Comparison of ENCODE assay signal across 20 mouse cellular contexts in the genomic region with DNA sequence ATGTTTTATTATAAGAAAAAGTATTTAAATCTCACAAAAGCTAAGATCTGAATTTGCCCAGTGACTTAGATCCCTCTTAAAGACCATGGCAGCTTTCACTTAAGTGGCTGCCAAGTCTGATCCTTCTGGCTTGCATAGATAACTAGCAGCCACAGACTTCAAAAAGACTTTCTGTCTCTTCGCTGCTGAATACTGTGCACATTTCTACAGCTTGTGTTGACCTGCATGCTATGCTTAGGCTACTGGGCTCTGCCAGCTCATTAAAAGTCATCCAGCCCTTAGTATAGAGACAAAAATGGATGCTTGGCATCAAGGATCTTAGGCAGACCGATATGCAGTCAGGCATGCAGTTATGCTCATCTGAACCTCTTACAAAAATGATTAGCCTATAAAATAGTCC.
DNase-seq lines count a peak whose midpoint lies in the region; ATAC-seq lines count a peak whose summit lies in the region.
"Had no signal": no experiment of that assay in that cellular context is flagged by ENCODE, and none has a peak within 500 bp of the region (broad histone marks: within the 10 kb centered on the region; RNA-seq: fewer than 3 reads in every experiment).

No protein-coding gene starts in this region.

- H3K9ac ChIP-seq in forebrain, embryonic 15.5 days (replicated peaks), result no peak overlapping the region
- no peak overlapping the region for H3K9ac ChIP-seq in forebrain, embryonic 11.5 days (ENCODE audit: low read length)
- no peak overlapping the region for H3K9ac ChIP-seq in heart, embryonic 13.5 days
- H3K9ac ChIP-seq: embryonic facial prominence, embryonic 12.5 days; forebrain, embryonic 13.5 days; hindbrain, embryonic 15.5 days had no signal

- 0 out of 2 replicates have a peak, but pooled peaks cover 3% of the 10 kb centered on the region for H3K4me1 ChIP-seq in forebrain, embryonic 15.5 days
- no peaks in the 10 kb centered on the region for H3K4me1 ChIP-seq in forebrain, embryonic 11.5 days (replicated peaks; ENCODE audit: control insufficient read depth, insufficient read depth, low read length)
- no peaks in the 10 kb centered on the region for H3K4me1 ChIP-seq in heart, embryonic 13.5 days
- H3K4me1 ChIP-seq: embryonic facial prominence, embryonic 12.5 days; forebrain, embryonic 13.5 days; hindbrain, embryonic 15.5 days had no signal

- H3K4me2 ChIP-seq in forebrain, embryonic 15.5 days (replicated peaks), result no peak overlapping the region
- H3K4me2 ChIP-seq in forebrain, embryonic 11.5 days (ENCODE audit: low read depth, low read length, severe bottlenecking), result no peak overlapping the region
- H3K4me2 ChIP-seq in heart, embryonic 13.5 days, result no peak overlapping the region
- H3K4me2 ChIP-seq: embryonic facial prominence, embryonic 12.5 days; forebrain, embryonic 13.5 days; hindbrain, embryonic 15.5 days had no signal

- no peak overlapping the region for H3K27ac ChIP-seq in forebrain, embryonic 15.5 days (replicated peaks)
- H3K27ac ChIP-seq in forebrain, embryonic 11.5 days (ENCODE audit: low read depth, low read length), result no peak overlapping the region
- H3K27ac ChIP-seq in heart, embryonic 13.5 days (replicated peaks), result peak overlapping the region; percentile 17; the same call in 1 of the 2 replicates
- H3K27ac ChIP-seq: embryonic facial prominence, embryonic 12.5 days; forebrain, embryonic 13.5 days; hindbrain, embryonic 15.5 days had no signal

- H3K4me3 ChIP-seq in forebrain, embryonic 15.5 days, result no peak overlapping the region
- no peak overlapping the region for H3K4me3 ChIP-seq in forebrain, embryonic 11.5 days (ENCODE audit: low read depth, low read length)
- H3K4me3 ChIP-seq in heart, embryonic 13.5 days, result no peak overlapping the region
- H3K4me3 ChIP-seq: embryonic facial prominence, embryonic 12.5 days; forebrain, embryonic 13.5 days; hindbrain, embryonic 15.5 days had no signal

- H3K27me3 ChIP-seq in forebrain, embryonic 15.5 days, result no peaks in the 10 kb centered on the region
- H3K27me3 ChIP-seq in forebrain, embryonic 11.5 days (ENCODE audit: control insufficient read depth, insufficient read depth, low read length), result no peaks in the 10 kb centered on the region
- H3K27me3 ChIP-seq in heart, embryonic 13.5 days (replicated peaks), result no peaks in the 10 kb centered on the region
- H3K27me3 ChIP-seq: embryonic facial prominence, embryonic 12.5 days; forebrain, embryonic 13.5 days; hindbrain, embryonic 15.5 days had no signal

- H3K36me3 ChIP-seq in forebrain, embryonic 15.5 days, result no peaks in the 10 kb centered on the region
- H3K36me3 ChIP-seq in forebrain, embryonic 11.5 days (ENCODE audit: control insufficient read depth, insufficient read depth, low read length), result no peaks in the 10 kb centered on the region
- no peaks in the 10 kb centered on the region for H3K36me3 ChIP-seq in heart, embryonic 13.5 days
- H3K36me3 ChIP-seq: embryonic facial prominence, embryonic 12.5 days; G1E; hindbrain, embryonic 15.5 days had no signal

- 71% methylated on average over 2 of the region's 2 CpGs for WGBS in forebrain, embryonic 15.5 days
- 97% methylated on average over 2 of the region's 2 CpGs for WGBS in forebrain, embryonic 11.5 days
- 71% methylated on average over 2 of the region's 2 CpGs for WGBS in heart, embryonic 13.5 days

- DNase-seq in forebrain, embryonic 11.5 days (ENCODE audit: low spot score), result no peak
- DNase-seq in heart, adult 18-20 months, result no peak
- DNase-seq in layer of hippocampus, adult 9-11 months, result peak; percentile 8
- DNase-seq in layer of hippocampus, postnatal 25 days (ENCODE audit: extremely low spot score in 1 of 2, low spot score in 1 of 2), result no peak
- peak; percentile 16 for DNase-seq in brain, adult 2 months (ENCODE audit: low read depth, low spot score)
- DNase-seq: adrenal gland, adult 8-10 months; adrenal gland, postnatal 36 days; B cell, adult 2 months; cerebellum, adult 11-12 months; cerebellum, adult 9-10 months; cerebellum, postnatal 25 days; gastrocnemius, postnatal 14 days; heart, postnatal 14 days had no signal

- H3K9me3 ChIP-seq in forebrain, embryonic 15.5 days, result no peaks in the 10 kb centered on the region
- H3K9me3 ChIP-seq in forebrain, embryonic 11.5 days (ENCODE audit: control insufficient read depth, low read length), result no peaks in the 10 kb centered on the region
- no peaks in the 10 kb centered on the region for H3K9me3 ChIP-seq in heart, embryonic 13.5 days
- H3K9me3 ChIP-seq: embryonic facial prominence, embryonic 12.5 days; forebrain, embryonic 13.5 days; hindbrain, embryonic 15.5 days had no signal

- ATAC-seq in forebrain, embryonic 15.5 days (replicated peaks), result peak; percentile 41; the same call in 1 of the 2 replicates
- ATAC-seq in forebrain, embryonic 11.5 days (replicated peaks; ENCODE audit: low FRiP score), result no peak
- ATAC-seq in heart, embryonic 13.5 days (ENCODE audit: extremely low read depth, insufficient number of reproducible peaks, low FRiP score, low TSS enrichment), result no peak
- ATAC-seq: CD4-positive, CD25-positive, alpha-beta regulatory T cell, adult 4 months; forebrain, embryonic 13.5 days had no signal

Comparison
In these comparisons a context has a peak if more than half of its experiments do, and no peak if none do; other contexts are left out.
1. DNase-seq: peak in layer of hippocampus, adult 9-11 months (single experiment) and brain, adult 2 months (single experiment); none in forebrain, embryonic 11.5 days (single experiment), heart, adult 18-20 months (0 of 2) and layer of hippocampus, postnatal 25 days (0 of 2).